Mouse (Mus musculus): Measurements from ENCODE around the gene Pimreg. TPM values are rescaled to one million over a fixed set of nuclear protein-coding genes. Genes with fewer than 3 reads are reported as not detected.
A peak's percentile ranks its signal among the peaks of the same experiment; 100 is the strongest.

Pimreg gene
- polyA plus RNA-seq, 1 experiment = 32.9 TPM

DNA sequence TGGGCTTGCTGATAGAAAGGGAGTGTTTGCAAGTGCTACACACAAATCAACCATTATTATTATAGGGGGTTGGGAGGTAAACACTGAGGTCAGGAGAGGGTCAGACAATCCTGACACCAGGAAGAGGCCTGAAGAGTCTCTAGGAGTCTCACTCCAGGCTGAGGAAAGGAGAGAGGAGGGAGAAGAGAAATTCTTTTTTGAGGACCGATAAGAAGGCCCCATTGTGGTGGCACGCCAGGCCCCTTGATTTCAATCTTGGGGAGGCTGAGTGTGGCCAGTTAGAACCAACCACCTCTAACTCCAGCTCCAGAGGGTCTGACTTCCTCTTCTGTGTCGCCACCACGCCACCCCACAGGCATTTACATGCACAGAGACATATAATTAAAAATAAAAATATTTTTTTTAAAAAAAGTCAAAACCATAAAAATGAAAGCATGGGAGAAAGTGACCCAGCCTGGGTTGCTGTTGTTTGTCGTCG lies 503 bp upstream of the Pimreg start:
- H3K4me1 ChIP-seq (ENCODE audit: control insufficient read depth, insufficient read depth, low read length) = 0 out of 2 replicates have a peak, but pooled peaks cover 8% of the 10 kb centered on the region
- no peak for TF ChIP-seq POLR2A (IDR thresholded peaks at IDR 0.05; ENCODE audit: low read depth, low read length)
- TF ChIP-seq CTCF (IDR thresholded peaks at IDR 0.05; ENCODE audit: borderline replicate concordance, insufficient read depth, low read length) = no peak
- peak overlapping the region; percentile 78 for H3K4me3 ChIP-seq (ENCODE audit: insufficient read depth, low read length)
- peak overlapping the region; percentile 30; the same call in 1 of the 2 replicates for H3K27ac ChIP-seq (ENCODE audit: insufficient read depth, low read length)

DNA sequence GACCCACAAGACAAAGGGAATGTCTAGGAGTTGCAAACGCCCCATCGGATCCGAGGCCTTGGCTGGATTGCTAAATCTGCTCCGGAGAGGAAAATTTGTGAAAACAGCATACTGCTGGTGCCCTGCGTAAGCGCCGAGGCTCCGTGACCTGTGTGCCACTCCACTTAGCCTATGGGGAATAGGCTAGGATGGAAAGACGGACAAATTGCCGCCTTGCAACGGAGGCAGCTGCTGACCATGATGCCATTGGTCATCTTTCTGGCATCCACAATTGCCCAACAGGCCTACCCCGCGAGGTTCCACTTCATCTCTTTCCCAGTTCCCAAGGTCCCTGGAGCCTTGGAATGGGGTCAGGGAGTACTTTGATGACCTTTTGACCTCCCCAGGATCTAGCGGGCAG lies 799 bp downstream of the Pimreg start:
- Histone ChIP-seq H3K4me1 (ENCODE audit: control insufficient read depth, insufficient read depth, low read length) (0 out of 2 replicates have a peak, but pooled peaks cover 8% of the 10 kb centered on the region), H3K4me3 (ENCODE audit: insufficient read depth, low read length) (peak overlapping the region; percentile 78), H3K27ac (ENCODE audit: insufficient read depth, low read length) (no peak overlapping the region)
- TF ChIP-seq POLR2A (IDR thresholded peaks at IDR 0.05; ENCODE audit: low read depth, low read length) (no peak), CTCF (IDR thresholded peaks at IDR 0.05; ENCODE audit: borderline replicate concordance, insufficient read depth, low read length) (no peak)

DNA sequence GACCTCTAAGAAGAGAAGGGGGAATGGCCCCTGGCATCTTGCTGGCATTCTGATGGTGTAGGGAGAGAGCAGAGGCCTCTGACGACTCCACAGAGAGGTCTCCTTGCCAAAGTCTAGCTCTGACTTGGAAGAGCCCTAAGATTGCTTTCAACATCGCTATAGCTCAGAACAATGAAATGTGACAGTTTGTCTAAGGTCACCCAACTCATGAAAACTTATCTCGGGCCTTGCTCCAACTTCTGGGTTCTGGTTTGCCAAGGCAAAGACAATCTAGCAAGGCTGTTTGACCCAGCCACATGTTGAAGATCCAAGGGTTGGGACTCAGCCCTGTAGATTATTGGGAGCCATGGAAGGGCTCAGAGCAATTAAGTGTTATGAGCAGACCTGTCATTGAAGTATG lies 2.4 kb downstream of the Pimreg start:
- TF ChIP-seq POLR2A (IDR thresholded peaks at IDR 0.05; ENCODE audit: low read depth, low read length) (no peak), CTCF (IDR thresholded peaks at IDR 0.05; ENCODE audit: borderline replicate concordance, insufficient read depth, low read length) (no peak)
- no peak overlapping the region for H3K4me3 ChIP-seq (ENCODE audit: insufficient read depth, low read length)
- no peak overlapping the region for H3K27ac ChIP-seq (ENCODE audit: insufficient read depth, low read length)
- H3K4me1 ChIP-seq (ENCODE audit: control insufficient read depth, insufficient read depth, low read length) = 0 out of 2 replicates have a peak, but pooled peaks cover 8% of the 10 kb centered on the region

DNA sequence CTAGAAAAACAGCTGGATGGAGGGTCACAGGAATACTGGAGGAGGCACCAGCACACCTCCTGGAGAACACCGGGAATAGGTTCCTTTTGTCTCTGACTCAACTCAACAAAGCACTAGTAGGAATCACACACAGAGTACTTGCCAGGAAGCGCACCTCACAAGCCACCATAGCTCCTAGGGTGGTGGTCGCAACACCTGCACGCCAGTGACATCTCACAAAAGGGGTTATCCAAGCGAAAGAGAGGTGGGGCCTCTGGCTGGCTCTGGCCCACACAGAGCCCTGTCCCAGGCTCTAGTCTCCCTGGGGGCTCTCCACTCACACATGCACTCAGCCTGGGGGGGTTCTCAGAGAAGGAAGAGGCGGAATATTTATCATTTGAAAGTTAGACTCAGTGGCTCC lies 6.9 kb downstream of the Pimreg start:
- no peaks in the 10 kb centered on the region for H3K4me1 ChIP-seq (ENCODE audit: control insufficient read depth, insufficient read depth, low read length)
- no peak overlapping the region for H3K27ac ChIP-seq (ENCODE audit: insufficient read depth, low read length)
- no peak for TF ChIP-seq CTCF (IDR thresholded peaks at IDR 0.05; ENCODE audit: borderline replicate concordance, insufficient read depth, low read length)
- TF ChIP-seq POLR2A (IDR thresholded peaks at IDR 0.05; ENCODE audit: low read depth, low read length) = no peak
- H3K4me3 ChIP-seq (ENCODE audit: insufficient read depth, low read length) = no peak overlapping the region

DNA sequence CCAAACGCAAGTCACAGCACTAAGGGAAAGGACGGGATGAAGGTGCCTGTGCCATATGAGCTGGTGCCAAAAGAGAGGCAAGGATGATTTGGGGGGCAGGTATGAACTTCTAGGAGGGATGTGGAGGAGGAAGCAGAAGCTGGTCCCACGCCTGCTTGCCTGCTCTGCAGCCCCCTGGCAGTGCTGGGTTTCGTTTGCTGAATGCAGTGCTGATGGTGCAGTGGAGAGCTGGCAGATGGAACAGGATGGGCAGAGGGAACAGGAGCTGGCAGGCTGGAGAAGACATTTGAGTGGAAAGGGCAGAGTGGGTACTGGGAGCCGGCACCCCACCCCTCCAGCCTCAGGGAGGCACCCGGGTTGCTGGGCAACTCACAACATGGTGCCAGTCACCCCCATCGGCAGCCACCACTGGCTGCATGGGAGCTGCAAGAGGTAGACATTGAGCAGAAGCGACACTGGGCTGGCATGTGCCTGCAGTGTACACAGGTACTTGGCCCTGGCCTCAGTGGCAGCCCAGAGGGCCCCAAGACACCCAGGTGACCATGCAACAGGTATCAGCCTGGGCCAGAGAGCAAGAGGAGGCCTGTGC lies 7.4 kb downstream of the Pimreg start:
- H3K4me1 ChIP-seq (ENCODE audit: control insufficient read depth, insufficient read depth, low read length) = no peaks in the 10 kb centered on the region
- H3K4me3 ChIP-seq (ENCODE audit: insufficient read depth, low read length) = no peak overlapping the region
- H3K27ac ChIP-seq (ENCODE audit: insufficient read depth, low read length) = no peak overlapping the region
- TF ChIP-seq CTCF (IDR thresholded peaks at IDR 0.05; ENCODE audit: borderline replicate concordance, insufficient read depth, low read length) (no peak), POLR2A (IDR thresholded peaks at IDR 0.05; ENCODE audit: low read depth, low read length) (0 out of 2 replicates have a peak, but pooled peaks have one; percentile 3)

DNA sequence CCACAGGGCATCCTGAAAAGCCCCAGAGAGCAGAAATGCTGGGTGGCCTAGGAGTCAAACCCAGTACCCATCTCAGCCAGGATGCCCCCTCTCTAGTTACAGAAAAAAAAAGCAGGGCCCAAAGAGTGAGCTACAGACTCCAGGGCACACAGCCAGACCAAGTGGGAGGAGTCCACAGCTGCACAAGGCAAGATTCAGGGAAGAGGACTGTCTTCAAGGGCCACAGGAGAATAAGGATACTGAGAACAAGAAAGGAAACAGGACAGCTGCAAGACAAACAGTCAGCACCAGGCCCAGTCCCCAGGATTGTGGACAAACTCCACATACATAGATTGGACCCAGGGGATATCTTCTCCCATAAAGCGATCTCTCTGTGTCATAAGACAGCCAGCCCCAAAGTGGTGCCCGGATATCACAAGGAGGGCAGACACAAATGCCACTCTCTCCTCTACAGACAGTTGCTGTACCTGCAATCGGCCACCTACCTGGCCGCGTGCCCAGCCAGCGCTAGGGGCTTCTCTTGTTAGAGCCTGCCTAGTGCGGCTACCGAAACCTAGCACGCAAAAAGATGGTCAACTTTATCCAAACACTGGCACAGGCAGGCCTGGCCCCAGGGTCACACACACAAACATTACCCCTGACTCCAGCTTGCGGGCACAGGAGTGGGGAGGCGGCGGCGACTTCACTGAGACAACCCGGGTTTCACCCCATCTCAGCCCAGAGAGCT lies 8.5 kb downstream of the Pimreg start:
- TF ChIP-seq POLR2A (IDR thresholded peaks at IDR 0.05; ENCODE audit: low read depth, low read length) = no peak
- no peak for TF ChIP-seq CTCF (IDR thresholded peaks at IDR 0.05; ENCODE audit: borderline replicate concordance, insufficient read depth, low read length)
- H3K27ac ChIP-seq (ENCODE audit: insufficient read depth, low read length) = no peak overlapping the region
- peak overlapping the region; percentile 41 for H3K4me3 ChIP-seq (ENCODE audit: insufficient read depth, low read length)
- no peaks in the 10 kb centered on the region for H3K4me1 ChIP-seq (ENCODE audit: control insufficient read depth, insufficient read depth, low read length)

DNA sequence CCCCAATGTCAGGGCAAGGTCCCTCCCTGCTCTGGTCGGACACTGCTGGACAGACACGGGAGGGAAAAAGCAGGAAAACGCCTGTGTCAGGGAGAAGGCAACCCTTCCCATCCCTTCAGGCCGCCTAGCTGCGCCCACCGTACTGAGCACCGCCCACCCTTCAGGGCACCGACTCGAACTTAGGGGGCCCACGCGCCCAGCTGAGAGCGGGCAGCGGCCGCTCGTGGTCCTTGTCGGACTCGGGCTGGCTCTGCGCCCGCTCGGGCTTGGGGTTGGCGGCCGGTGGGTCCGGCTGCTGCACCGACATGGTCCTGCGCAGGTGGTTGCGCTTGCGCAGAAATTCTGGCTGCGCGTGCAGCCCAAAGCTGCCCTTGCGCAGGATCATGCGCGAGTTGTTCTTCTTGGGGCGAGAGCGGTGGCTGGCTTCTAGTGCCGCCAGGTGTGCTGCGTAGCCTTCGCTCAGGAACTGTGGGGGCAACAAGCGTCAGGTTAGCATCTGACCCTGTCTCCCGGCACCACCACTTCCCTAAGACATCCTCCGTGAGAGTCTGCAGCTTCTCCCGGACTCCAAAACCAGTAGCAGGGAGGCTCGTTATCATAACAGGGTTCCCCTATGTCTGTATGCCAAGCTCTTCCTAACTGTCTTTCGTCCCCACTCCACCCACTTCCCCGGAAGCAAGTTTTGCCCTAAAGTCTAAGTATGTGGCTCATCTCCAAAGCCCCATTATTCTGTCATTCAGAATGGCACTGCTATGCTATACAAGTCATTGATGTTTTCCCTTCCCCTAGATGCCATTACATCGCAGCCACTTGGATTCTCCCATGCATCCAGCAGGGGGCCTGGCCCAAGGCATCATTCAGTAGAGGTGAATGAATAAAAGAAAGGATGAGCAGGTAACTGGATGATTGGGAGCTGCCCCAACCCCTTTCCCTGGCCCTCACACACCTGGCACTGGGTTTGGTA lies 9.3 kb downstream of the Pimreg start:
- no peak overlapping the region for H3K27ac ChIP-seq (ENCODE audit: insufficient read depth, low read length)
- H3K4me3 ChIP-seq (ENCODE audit: insufficient read depth, low read length) = peak overlapping the region; percentile 41
- TF ChIP-seq CTCF (IDR thresholded peaks at IDR 0.05; ENCODE audit: borderline replicate concordance, insufficient read depth, low read length) (peak; percentile 39; the same call in 1 of the 2 replicates), POLR2A (IDR thresholded peaks at IDR 0.05; ENCODE audit: low read depth, low read length) (no peak)
- H3K4me1 ChIP-seq (ENCODE audit: control insufficient read depth, insufficient read depth, low read length) = no peaks in the 10 kb centered on the region

DNA sequence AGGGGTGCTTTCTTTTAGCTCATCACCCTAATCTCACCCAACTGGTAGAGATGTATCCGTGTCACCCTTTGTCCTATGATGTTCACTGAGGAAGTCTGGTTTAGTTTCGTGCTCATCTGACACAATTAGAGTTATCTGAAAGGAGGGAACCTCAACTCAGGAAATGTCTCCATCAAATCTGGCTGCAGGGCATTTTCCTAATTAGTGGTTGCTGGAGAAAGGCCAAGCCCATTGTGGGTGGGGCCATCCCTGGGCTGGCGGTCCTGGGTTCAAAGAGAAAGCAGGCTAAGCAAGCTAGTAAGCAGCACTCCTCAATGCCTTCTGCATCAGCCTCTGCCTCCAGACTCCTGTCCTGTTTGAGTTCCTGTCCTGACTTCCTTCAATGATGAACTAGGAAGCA lies 10.4 kb downstream of the Pimreg start:
- no peak for TF ChIP-seq CTCF (IDR thresholded peaks at IDR 0.05; ENCODE audit: borderline replicate concordance, insufficient read depth, low read length)
- no peak for TF ChIP-seq POLR2A (IDR thresholded peaks at IDR 0.05; ENCODE audit: low read depth, low read length)

DNA sequence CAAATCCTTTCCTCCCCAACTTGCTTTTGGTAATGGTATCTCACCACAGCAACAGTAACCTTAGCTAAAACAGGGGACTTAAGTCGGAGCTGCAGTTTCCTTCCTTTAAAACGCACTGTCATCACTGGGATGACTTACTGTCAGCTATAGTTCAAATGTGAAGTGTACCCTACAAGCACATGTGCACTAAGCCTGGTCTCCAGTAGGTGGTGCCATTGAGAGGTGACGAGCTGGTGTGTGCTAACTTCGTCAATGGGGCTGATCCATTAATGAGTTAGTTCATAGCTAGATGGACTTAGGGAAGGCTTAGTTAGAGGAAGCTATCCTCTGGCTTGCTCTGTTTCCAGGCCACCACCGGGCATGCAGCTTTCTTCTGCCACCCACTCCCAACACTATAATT lies 10.8 kb downstream of the Pimreg start:
- Histone ChIP-seq H3K4me1 (ENCODE audit: control insufficient read depth, insufficient read depth, low read length) (no peaks in the 10 kb centered on the region), H3K4me3 (ENCODE audit: insufficient read depth, low read length) (no peak overlapping the region), H3K27ac (ENCODE audit: insufficient read depth, low read length) (no peak overlapping the region)
- TF ChIP-seq CTCF (IDR thresholded peaks at IDR 0.05; ENCODE audit: borderline replicate concordance, insufficient read depth, low read length) = peak; percentile 94; the same call in 1 of the 2 replicates
- TF ChIP-seq POLR2A (IDR thresholded peaks at IDR 0.05; ENCODE audit: low read depth, low read length) = no peak

More for the DNA sequence above, 10.4 kb downstream of the Pimreg start:
- Histone ChIP-seq H3K4me3 (ENCODE audit: insufficient read depth, low read length) (no peak overlapping the region), H3K27ac (ENCODE audit: insufficient read depth, low read length) (no peak overlapping the region), H3K4me1 (ENCODE audit: control insufficient read depth, insufficient read depth, low read length) (no peaks in the 10 kb centered on the region)

Measured in embryonic fibroblast, embryonic 13.5 days (primary cell).